Mouse (Mus musculus): ENCODE measurements around the gene Celf2. TPM values are rescaled to one million over a fixed set of nuclear protein-coding genes. Genes with fewer than 3 reads are reported as not detected.

The Celf2 gene
- total RNA-seq, 2 experiments from 2014 or later: 448 to 459 TPM

- DNase-seq (ENCODE audit: extremely low spot score in 1 of 2, low spot score in 2 of 2): no peak
- Histone ChIP-seq H3K27ac (no peak overlapping the region), H3K4me3 (no peak overlapping the region)
- TF ChIP-seq CTCF (IDR thresholded peaks at IDR 0.05): no peak
- intact Hi-C loops (cut with DNase I): no loop called here
Observed at GRCm38 (mm10) chr2:6796754-6797153, 712.6 kb downstream of the Celf2 start.

GRCm38 (mm10) chr2:6795995-6796588 lies 713.3 kb downstream of the Celf2 start:
- H3K4me3 ChIP-seq: no peak overlapping the region
- no peak for TF ChIP-seq CTCF (IDR thresholded peaks at IDR 0.05)
- H3K27ac ChIP-seq: no peak overlapping the region
- intact Hi-C loops (cut with DNase I): no loop called here
- DNase-seq (ENCODE audit: extremely low spot score in 1 of 2, low spot score in 2 of 2): no peak

GRCm38 (mm10) chr2:6794858-6795257 lies 714.5 kb downstream of the Celf2 start:
- intact Hi-C loops (cut with DNase I): no loop called here
- H3K27ac ChIP-seq: 0 out of 2 replicates have a peak overlapping the region, but pooled peaks have one; percentile 1
- TF ChIP-seq CTCF (IDR thresholded peaks at IDR 0.05): no peak
- no peak overlapping the region for H3K4me3 ChIP-seq
- no peak for DNase-seq (ENCODE audit: extremely low spot score in 1 of 2, low spot score in 2 of 2)

- intact Hi-C loops (cut with DNase I): no loop called here
- TF ChIP-seq CTCF (IDR thresholded peaks at IDR 0.05): no peak
- Histone ChIP-seq H3K27ac (no peak overlapping the region), H3K4me3 (no peak overlapping the region)
- no peak for DNase-seq (ENCODE audit: extremely low spot score in 1 of 2, low spot score in 2 of 2)
Observed at GRCm38 (mm10) chr2:6790876-6791275, 718.5 kb downstream of the Celf2 start.

- DNase-seq (ENCODE audit: extremely low spot score in 1 of 2, low spot score in 2 of 2): no peak
- Histone ChIP-seq H3K4me3 (no peak overlapping the region), H3K27ac (no peak overlapping the region)
- TF ChIP-seq CTCF (IDR thresholded peaks at IDR 0.05): peak; percentile 28
- intact Hi-C loops (cut with DNase I): no loop called here
Observed at GRCm38 (mm10) chr2:6786494-6787144, 722.7 kb downstream of the Celf2 start.

- Histone ChIP-seq H3K27ac (no peak overlapping the region), H3K4me3 (no peak overlapping the region)
- no peak for TF ChIP-seq CTCF (IDR thresholded peaks at IDR 0.05)
- DNase-seq (ENCODE audit: extremely low spot score in 1 of 2, low spot score in 2 of 2): no peak
- intact Hi-C loops (cut with DNase I): no loop called here
Observed at GRCm38 (mm10) chr2:6770214-6770613, 739.1 kb downstream of the Celf2 start.

- intact Hi-C loops (cut with DNase I): no loop called here
- Histone ChIP-seq H3K27ac (no peak overlapping the region), H3K4me3 (no peak overlapping the region)
- no peak for DNase-seq (ENCODE audit: extremely low spot score in 1 of 2, low spot score in 2 of 2)
- TF ChIP-seq CTCF (IDR thresholded peaks at IDR 0.05): no peak
Observed at GRCm38 (mm10) chr2:6762381-6762780, 747.0 kb downstream of the Celf2 start.

GRCm38 (mm10) chr2:6743173-6743572 lies 766.2 kb downstream of the Celf2 start:
- intact Hi-C loops (cut with DNase I): no loop called here
- H3K27ac ChIP-seq: no peak overlapping the region
- no peak for TF ChIP-seq CTCF (IDR thresholded peaks at IDR 0.05)
- DNase-seq (ENCODE audit: extremely low spot score in 1 of 2, low spot score in 2 of 2): no peak
- no peak overlapping the region for H3K4me3 ChIP-seq

- Histone ChIP-seq H3K27ac (no peak overlapping the region), H3K4me3 (no peak overlapping the region)
- intact Hi-C loops (cut with DNase I): no loop called here
- DNase-seq (ENCODE audit: extremely low spot score in 1 of 2, low spot score in 2 of 2): no peak
- no peak; the same call in 1 of the 2 replicates for TF ChIP-seq CTCF (IDR thresholded peaks at IDR 0.05)
Observed at GRCm38 (mm10) chr2:6739998-6740668, 769.2 kb downstream of the Celf2 start.

- no peak overlapping the region for H3K27ac ChIP-seq
- no peak for TF ChIP-seq CTCF (IDR thresholded peaks at IDR 0.05)
- DNase-seq (ENCODE audit: extremely low spot score in 1 of 2, low spot score in 2 of 2): no peak
- H3K4me3 ChIP-seq: no peak overlapping the region
- intact Hi-C loops (cut with DNase I): no loop called here
Observed at GRCm38 (mm10) chr2:6732026-6732425, 777.3 kb downstream of the Celf2 start.

- no peak for DNase-seq (ENCODE audit: extremely low spot score in 1 of 2, low spot score in 2 of 2)
- no peak overlapping the region for H3K27ac ChIP-seq
- no peak overlapping the region for H3K4me3 ChIP-seq
- intact Hi-C loops (cut with DNase I): no loop called here
- no peak for TF ChIP-seq CTCF (IDR thresholded peaks at IDR 0.05)
Observed at GRCm38 (mm10) chr2:6730860-6731259, 778.5 kb downstream of the Celf2 start.

- intact Hi-C loops (cut with DNase I): loop anchor here (10.0 kb wide), 2 partner anchors 145 to 355 kb away; no protein-coding TSS in a partner anchor
- no peak overlapping the region for H3K4me3 ChIP-seq
- H3K27ac ChIP-seq: no peak overlapping the region
- no peak for DNase-seq (ENCODE audit: extremely low spot score in 1 of 2, low spot score in 2 of 2)
- TF ChIP-seq CTCF (IDR thresholded peaks at IDR 0.05): no peak
Observed at GRCm38 (mm10) chr2:6729984-6730383, 779.4 kb downstream of the Celf2 start.

Data from left cerebral cortex, adult 2 months (tissue).